Mouse (Mus musculus) c-Kit-negative CD71-positive TER-119-positive erythroid progenitor cells, embryonic 14.5 days (primary cell): ENCODE measurements around the gene Oas1d.
"Not testable (repeated sequence)": the region's sequence is repeated elsewhere in the genome, so short reads cannot be mapped to it uniquely, and the experiment has no call there.

Source experiments
- DNase-seq: peaks from one replicate; pipeline ENCODE4 v3.0.0-alpha.2; 2013; ENCODE audit warnings: low read depth, low spot score

Oas1d gene

DNA sequence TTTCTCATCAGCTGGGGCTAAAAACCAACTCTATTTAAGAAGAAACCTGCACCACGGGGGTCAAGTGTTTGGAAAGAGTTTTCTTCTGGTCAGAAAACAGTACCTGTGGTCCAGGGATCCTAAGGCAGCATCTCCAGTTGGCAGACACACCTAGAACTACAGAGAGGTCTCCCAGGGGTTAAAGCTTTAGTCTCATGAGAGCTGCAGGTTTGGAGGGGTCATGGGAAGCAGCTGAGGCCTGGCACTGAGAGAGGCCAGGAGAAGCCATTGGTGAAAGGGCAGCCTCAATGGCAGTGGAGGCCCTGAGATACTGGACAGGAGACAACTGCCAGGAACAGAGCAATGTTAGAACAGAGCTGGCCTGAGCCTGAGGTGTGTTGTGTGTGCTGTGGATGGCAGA is 13.7 kb upstream of the Oas1d start:
- DNase-seq = no peak

- DNase-seq = no peak
Observed at GRCm38 (mm10) chr5:120902056-120902455, 12.3 kb upstream of the Oas1d start.

DNA sequence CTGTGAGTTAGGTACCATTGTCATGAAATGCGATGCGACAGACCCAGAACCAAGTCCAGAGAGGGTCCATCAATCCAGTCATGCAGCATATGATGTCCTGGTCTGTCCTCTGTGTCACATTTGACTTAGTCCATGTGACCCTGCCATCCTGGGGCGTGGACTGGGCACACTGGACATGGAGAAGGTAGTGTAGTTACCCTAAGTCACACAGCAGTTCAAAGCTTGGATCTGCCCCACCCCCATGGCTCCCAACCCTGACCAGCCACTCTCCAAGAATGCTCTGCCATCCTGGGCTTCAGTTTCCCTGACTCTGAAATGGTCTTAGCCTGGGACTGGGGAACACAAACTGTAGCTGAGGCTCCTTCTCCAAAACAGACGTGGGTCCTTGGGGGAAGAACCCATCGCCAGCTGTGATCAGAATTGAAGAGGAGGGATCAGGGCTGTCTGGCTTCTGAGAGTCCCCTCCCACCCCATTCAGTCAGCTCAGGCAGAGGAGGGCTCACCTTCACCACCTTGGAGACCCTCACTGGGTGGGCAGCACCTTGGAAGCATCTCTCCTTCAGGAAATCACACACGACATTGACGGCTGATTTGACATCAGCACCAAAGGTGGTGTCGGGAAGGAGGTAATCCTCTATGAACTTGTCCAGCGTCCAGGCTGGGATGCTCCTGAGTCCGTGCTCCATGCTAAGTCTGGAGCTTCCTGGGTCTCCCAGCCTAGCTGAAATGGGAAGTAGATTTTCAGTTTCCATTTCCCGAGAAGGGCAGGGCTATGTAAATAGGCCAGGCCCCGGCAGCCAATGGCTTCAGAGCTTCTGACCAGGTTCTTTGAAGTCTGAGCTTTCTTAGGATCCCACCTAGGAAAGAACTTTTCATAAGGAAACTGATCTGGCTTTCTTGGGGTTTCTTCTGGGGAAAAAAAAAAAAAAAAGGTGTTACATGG is 7.3 kb upstream of the Oas1d start, which contains the start of gene Oas1a:
TSS of gene Oas1a (minus strand) at position 731 of the 943 bp plus-strand sequence.
- not testable (repeated sequence) for DNase-seq

GRCm38 (mm10) chr5:120908196-120908920 is 6.0 kb upstream of the Oas1d start:
- DNase-seq = no peak

DNA sequence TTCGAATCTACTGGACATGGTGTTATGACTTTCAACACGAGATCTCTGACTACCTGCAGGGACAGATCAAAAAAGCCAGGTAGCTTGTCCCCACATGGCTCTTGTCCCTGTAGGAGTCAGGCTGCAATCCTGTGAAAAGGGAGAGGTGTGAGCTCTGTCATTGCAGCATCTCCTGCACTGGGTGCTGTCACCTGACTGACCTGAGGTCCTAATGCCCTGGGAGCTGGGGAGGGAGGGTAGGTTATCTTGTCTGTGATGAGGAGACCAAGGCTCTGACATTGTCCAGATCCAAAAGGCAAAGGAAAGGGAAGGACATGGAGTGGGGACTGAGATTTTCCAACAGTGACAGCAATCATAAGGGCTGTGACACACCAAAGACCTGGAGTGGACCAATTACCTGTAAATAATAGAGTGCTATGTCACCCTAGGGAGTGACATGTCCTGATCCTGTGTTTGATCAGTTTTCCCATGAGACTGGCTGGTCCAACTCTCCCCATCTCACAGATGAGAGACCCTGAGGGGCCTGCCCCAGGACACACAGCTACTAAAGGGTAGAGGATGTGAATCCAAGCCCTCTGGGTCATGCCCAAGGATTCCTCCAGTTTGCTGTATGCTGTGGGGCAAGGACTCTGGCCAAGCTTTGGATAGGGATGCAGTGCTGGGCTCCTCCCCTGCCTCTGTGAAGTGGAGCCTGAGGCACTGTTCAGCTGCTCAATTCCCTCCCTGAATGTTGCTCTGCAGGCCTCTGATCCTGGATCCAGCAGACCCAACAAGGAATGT is 5.0 kb downstream of the Oas1d start:
- not testable (repeated sequence) for DNase-seq

DNA sequence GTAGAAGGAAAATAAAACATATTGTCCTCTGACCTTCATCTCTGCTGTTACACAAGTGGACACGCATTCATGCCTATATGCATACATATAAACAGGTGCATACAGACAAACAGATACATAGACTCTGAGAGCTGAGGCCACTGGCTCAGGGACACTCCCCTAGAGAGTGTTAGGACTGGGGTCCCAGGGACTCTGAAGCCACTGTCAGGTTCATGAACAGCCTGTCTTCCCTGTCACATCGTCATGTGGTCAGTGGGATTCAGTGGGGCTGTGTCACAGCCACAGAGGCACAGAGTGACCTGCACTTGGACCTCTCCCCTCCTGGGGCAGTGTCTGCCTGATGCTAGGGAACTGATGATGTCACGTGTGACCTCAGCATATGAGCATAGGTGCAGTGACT is 6.0 kb downstream of the Oas1d start:
- DNase-seq = no peak

DNA sequence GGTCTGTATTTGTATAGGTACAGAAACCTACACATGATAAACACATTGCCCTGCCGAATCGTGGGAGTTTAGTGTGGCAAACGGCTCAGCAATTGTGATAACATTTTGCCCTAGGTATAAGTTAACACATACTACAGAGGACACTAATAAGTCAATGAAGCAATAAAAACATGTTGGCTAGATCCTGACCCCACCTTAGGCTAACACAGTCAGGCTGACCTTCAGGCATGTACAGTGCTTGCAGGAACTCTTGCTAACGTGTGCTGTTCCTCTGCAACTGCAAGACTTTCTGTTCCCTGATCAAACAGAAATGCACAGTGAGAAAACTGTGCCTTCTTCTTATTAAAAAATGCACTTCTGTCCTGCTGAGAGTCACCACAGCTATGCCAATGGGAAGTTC is 9.6 kb downstream of the Oas1d start:
- DNase-seq = no peak

GRCm38 (mm10) chr5:120924520-120924919 is 10.2 kb downstream of the Oas1d start:
- not testable (repeated sequence) for DNase-seq

GRCm38 (mm10) chr5:120926311-120926710 is 12.0 kb downstream of the Oas1d start:
- not testable (repeated sequence) for DNase-seq

DNA sequence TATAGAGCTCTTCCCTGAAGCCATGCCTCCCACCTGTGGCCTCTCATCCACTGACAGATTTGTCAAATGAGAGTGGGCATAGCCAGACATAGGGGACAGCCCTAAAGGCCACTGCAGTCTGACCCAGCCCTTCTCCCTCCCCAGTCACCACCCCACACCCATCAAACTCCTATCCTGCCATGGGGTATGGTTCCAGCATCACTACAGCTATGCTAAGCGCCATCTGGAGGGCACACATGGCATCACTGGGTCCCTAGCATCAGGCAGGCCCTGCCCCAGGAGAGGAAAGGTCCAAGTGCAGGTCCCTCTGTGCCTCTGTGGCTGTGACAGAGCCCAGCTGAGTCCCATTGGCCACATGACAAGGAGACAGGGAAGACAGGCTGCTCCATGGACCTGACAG is 12.7 kb downstream of the Oas1d start:
- no peak for DNase-seq

DNA sequence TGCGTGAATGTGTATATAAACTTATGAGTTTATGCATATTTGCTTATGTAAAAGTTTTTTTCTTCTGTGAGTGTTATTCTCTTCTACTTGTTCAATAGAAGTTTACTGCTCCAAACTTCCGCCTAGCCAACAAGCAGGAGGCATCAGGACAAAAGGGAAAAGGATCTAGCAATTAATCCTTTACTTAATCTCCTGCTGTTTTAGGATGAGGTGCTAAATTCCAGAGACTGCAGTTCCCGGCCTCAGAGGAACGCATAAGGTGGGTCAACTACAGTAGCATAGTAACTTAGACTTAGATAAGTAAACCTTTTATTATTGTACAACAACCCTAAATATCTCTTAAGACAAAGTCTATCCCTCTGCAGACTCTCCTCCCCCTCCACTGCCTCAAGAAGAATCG is 19.6 kb downstream of the Oas1d start:
- no peak for DNase-seq

DNA sequence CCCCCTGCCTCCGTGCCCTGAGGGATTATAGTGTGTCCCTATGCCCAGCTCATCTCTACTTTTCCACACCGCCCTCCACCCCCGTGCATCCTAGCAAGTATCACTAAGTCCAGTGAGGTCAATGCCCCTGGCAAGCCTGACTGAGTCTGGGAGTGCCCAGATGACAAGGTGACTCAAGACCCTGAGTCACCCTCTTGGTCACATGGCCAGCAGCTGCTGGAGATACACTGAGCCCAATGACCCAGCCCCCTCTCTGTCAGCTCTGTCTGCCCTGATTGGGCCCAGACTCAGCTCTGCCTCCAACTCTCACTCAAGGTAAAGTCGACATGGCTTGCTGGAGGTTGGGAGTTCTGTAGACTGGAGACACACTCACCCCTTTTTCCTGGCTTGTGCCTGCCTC is 23.5 kb downstream of the Oas1d start:
- DNase-seq = no peak

DNA sequence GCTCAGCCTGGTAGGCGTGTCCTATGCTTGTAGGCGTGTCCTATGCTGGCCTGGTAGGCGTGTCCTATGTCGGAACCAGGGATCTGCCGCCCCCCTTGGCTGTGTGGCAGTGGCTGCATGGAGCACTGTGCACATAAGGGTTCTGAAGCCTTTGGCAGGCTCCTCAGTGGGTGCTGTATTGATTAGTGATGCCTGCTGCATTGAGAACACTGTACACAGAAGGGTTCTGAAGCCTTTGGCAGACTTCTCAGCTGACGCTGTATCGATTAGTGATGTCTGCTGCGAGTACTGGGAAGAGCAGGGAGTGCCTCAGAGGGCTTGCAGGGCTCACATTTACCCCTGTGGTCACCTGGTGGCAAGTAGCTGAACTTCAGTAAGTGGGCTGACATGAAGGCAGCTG is 24.2 kb downstream of the Oas1d start:
- DNase-seq = no peak

- DNase-seq = no peak
Observed at GRCm38 (mm10) chr5:120942076-120942475, 27.7 kb downstream of the Oas1d start.

- no peak for DNase-seq
Observed at GRCm38 (mm10) chr5:120952242-120952770, 38.0 kb downstream of the Oas1d start.

- DNase-seq = peak; percentile 24
Observed at GRCm38 (mm10) chr5:120953974-120954373, 39.6 kb downstream of the Oas1d start.

DNA sequence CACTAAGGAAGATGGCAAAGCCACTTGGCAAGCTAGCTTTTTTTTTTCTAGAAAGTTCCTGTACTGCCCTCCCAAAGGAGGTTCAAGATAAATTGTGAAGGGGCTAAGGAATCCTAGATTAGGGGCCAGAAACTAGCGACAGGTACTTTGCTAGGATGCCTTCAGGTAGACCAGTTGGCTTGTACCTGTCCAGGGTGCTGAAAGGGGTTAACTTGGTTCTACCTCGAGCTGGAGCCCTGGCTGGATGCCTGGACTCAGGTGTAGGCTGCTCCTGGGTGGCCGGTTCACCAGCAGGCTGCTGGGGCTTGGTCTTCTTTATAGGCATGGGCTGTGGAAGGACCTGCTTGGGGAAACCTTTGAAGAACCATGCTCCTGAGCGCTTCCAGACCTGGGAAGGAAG is 46.7 kb downstream of the Oas1d start:
- DNase-seq = no peak

DNA sequence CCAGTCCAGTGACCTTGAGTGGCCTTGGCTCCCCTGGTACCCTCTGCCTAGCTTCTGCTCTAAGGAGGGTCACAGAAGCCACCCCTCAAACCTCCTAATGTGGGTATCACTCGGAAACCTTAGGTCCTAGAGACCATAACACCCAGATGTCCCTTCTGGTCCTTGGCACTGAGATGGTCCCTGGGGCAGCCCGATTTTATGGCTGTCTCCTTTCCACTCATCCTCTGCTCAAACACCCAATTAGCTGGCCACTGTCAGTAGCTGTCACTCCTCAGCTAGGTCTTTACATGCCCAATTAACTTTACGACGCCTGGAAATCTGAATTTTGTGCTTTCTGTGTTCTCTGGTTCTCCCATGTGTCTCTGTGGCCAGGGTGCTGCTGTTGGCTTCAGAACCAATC is 51.8 kb downstream of the Oas1d start:
- DNase-seq = no peak

DNA sequence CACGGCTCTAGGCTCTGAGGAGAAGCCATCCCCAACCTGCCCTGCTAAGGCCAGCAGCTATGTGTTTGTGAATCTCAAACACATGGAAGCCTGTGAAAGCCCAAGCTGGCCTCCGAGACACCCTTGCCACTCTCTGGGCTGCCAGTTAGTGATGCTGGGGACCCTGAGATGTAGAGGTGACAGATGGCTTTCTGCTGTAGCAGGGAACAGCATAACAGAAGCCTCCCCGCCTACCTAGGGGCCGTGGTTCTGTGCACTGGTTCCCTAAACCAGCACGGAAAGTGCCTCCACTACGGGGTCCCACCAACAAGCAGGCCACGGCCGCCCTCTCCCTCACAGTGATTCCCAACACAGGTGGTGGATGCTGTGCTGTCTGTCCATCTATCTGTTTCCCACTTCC is 52.6 kb downstream of the Oas1d start:
- DNase-seq = no peak

GRCm38 (mm10) chr5:120967355-120968133 is 53.2 kb downstream of the Oas1d start:
- DNase-seq = no peak

DNA sequence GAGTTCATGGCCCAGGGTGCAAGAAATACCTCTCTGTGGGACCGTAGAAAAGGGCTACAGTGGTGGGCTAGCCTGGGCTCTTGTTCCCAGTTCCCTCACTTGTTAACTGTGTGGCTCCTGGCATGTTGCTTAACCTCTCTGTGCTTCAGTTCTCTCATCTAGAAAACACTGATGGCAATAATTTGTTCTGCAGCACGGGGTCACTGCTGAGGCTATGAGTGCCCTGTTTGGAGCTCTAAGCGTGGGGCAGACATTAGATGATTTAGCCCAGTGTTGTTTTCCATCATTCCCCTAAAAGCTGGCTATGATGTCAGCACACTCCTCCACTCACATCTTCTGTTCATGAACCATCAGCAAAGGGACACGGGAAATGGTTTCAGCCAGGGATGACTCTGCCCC is 53.8 kb downstream of the Oas1d start:
- DNase-seq = no peak
